Mouse (Mus musculus): ENCODE measurements around the gene Tekt3.

Gene Tekt3

DNA sequence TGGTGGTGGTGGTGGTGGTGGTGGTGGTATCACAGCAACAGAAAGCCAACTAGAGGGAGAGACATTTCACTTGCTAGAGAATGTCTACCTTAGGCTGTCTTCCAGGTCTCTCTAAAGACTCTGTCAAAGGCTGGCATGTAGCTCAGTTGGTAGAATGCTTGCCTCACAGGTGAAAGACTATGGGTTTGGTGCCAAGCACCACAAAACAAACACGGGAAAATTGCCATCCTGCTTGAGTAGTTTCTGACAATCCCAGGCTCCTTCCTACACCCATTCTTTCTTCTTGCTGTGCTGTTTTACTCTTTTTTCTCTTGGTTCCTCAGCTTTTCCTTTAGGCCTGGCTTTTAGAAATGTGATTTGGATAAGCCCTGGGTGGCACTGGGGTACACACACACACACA lies 5.1 kb downstream of the Tekt3 start:
- no peak for DNase-seq

- no peak for DNase-seq
These were observed 8.6 kb downstream of the Tekt3 start for GRCm38 (mm10) chr11:63070081-63070480.

DNA sequence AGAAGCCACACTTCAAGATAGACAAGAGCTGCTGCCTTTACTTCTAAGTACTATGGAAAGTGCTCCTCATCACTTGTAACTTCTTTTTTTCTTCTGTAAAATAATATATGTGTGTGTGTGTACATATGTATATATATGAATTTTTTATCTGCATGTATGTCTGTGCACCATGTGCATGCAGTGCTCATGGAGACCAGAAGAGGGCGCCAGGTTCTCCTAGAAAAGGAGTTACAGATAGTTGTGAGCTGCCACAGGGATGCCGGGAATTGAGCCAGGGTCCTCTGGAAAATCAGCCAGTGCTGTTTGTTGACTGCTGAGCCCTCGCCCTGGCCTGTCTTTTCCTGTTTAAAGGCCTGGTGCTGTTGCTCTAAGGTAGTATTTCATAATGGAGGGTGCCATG lies 23.1 kb downstream of the Tekt3 start:
- peak; percentile 12 for DNase-seq

GRCm38 (mm10) chr11:63088672-63089071 lies 27.2 kb downstream of the Tekt3 start:
- no peak for DNase-seq

- DNase-seq, result no peak
These were observed 28.8 kb downstream of the Tekt3 start for GRCm38 (mm10) chr11:63090210-63090609.

DNA sequence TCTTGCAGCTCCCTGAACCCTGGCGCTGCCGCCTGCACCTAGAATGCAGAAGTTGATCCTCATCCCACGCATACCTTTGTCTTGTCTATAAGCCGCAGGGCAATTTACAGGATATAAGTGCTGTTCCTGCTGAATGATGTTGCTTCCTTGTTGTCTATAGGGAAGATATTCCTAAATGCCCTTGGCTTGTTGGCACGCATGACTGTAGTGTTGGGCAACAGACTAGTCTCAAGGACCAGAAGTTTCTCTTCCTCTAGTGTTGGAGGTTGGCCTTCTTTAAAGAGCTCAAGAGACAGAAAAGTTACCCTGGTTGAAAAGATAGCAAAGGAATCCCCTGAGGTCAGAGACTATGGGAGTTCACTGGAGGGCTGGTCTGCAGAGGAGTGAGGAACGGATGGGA lies 29.5 kb downstream of the Tekt3 start:
- no peak for DNase-seq

- no peak for DNase-seq
These were observed 30.8 kb downstream of the Tekt3 start for GRCm38 (mm10) chr11:63092271-63092670.

DNA sequence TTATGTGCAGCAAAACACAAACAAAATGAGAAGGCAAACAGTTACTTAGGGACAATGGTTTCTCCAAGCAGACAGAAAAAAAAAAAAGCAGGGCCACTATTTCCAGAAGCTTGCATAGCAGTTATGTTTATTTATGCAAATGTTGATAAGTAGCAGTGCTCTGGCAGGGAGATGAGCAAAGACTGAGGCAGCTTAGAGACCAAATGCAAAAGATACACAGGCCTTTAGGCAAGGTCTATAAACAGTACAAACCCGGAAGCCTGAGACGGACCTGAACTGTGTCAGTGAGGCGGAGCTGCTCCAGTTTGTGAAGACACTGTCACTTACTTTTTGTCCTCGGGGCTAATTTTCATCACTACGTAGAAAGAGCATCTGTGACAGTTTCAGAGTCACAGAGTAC lies 32.1 kb downstream of the Tekt3 start:
- DNase-seq, result no peak

DNA sequence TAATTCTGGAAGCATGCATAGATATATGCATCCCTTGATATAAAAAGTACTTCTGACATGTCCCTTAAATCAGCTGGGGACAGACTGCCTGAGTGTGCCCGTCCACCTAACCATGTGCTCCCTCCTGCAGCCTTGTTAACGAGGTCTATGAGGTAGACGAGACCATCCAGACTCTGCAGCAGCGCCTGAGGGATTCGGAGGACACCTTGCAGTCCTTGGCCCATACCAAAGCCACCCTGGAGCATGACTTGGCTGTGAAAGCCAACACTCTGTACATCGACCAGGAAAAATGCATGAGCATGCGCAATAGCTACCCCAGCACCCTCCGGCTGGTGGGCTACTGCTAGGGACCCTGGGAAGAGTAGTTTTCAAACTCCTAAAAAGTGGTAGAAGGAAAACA lies 33.0 kb downstream of the Tekt3 start:
- no peak for DNase-seq

DNA sequence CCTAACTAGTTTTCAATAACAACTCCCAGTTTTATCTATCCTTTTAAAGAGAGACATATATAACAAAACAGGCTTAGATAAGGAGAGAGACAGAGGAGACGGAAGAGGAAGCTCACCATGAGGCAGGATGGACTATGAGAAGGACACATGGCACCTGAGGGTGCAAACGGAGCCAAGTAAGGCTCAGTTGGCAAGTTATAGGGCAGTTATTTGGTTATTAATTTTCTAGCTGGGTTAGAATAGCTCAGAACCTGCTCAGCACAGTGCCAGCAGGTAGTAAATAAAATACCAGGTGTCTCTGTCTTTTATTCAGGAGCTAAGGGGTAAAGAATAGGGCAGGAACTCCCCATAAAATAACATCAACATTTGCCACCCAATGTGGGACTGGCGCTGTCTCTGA lies 36.6 kb downstream of the Tekt3 start:
- DNase-seq, result no peak

DNA sequence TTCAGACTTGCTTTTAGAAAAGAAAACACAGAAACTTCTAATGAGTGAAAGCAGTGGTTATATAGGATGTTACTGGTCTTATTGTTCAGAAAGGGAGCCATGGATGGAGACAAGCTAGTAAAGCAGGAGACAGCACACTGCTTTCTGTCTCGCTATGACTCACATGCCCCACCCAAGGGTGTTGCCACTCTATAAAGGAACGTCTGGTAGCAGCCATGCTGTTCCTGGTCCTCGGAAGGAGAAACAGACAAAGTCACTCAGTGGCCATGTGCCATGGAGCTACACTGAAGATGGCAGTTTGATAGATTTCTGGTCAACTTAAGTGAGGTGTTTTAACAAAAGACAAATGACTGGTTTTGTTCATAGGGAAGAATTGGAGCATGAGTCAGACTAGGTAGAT lies 37.9 kb downstream of the Tekt3 start:
- DNase-seq, result no peak

DNA sequence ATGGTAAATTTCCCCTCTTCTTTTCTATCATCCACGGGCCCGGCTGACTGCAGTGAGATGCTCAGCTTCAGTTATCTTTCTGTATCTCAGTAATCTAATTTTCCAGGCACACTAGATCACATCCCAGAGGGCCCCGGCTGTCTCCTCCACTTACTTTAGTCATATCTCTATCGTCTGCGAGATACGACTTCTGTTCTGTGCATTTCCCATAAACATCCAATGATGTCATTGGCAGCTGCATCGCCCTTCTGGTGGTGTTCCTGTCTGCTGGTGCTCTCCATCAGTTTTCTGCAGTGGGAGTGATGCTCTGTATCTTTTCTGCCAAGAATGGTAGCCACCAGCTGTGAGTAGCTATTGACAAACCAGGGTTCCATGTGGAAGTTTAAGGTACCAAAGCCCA lies 41.8 kb downstream of the Tekt3 start:
- no peak for DNase-seq

- no peak for DNase-seq
These were observed 42.6 kb downstream of the Tekt3 start for GRCm38 (mm10) chr11:63104026-63104425.

DNA sequence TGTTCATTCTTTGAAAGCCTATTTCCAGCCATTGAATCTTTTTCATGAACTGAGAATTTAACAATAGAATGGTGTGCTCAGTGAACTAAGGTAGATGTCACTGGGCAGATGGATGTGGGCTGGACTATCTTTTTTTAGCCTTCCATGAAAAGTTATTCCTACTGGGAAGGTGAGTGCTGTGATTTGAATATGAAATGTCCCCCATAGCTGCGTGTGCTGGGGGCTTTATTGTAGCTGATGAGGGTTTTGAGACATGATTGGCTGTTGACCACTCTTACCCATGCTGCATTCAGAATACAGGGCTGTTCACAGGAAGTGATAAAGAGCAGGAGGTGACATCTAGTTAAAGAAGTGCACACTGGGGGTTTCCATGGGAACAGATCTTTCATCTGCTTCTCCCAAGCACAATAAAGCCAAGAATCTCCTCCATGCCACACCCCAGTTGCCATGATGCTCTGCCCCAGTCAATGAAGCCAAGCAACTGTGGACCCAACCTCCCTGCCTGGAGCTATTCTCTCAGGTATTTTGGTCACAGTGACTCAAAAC lies 47.8 kb downstream of the Tekt3 start:
- DNase-seq, result no peak

DNA sequence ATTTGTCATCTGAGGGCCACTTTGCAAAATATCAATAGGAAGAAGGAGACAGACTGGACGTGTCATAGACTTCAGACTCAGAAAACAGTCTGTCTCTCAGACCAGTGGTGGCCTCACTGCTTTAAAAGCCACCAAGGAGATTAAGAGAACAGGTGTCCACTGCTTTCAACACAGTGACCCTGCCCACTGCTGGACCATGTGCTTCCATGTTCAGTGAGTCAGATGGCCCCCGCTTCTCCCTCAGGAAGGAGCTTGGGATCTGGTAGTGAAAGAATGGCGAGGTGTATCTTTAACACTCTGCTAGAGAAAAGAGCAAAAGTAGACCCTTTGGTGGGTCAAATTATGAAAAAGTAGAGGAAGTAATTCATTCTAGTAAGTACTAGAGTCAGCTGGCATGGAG lies 48.9 kb downstream of the Tekt3 start:
- no peak for DNase-seq

DNA sequence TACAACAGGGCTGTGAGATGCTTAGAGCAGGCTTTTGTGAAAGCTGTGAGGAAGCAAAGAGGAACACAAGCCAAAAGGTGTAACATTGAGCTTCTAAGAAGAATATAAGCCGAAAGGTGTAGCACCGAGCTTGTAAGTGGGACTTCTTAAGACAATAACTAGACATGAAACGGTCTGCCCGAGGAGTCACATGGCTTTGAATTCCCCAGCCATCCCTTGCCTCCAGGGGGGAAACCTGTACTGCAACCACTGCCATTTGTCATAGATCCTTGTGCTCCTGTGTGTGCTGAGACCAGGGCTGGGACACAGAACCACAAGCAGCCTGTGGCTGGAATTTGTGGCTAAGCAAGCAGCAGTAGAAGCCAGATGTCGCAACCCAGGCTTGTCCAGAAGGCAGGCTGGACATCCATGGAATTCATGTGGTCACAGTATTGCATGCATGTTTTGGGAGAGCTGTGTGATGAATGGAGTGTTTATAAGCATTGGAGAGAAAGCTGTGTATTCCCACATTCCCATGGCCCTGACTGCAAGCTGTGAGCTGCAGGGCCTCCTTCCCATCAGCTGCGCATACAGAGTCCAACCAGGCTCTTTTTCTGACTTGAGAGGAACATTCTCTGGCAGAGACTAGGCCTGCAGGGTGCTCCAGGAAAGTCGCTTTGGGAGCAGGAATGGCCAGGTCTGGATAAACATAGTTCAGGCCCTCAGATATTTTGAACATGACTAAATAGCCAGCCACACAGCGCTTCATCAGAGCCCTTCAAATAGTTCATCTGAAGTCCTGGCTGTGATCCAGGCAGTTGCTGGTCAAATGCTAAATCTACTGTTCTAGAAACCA lies 53.6 kb downstream of the Tekt3 start:
- DNase-seq, result no peak

GRCm38 (mm10) chr11:63116652-63117051 lies 55.2 kb downstream of the Tekt3 start:
- no peak for DNase-seq

- DNase-seq, result no peak
These were observed 55.8 kb downstream of the Tekt3 start for GRCm38 (mm10) chr11:63117266-63117665.

DNA sequence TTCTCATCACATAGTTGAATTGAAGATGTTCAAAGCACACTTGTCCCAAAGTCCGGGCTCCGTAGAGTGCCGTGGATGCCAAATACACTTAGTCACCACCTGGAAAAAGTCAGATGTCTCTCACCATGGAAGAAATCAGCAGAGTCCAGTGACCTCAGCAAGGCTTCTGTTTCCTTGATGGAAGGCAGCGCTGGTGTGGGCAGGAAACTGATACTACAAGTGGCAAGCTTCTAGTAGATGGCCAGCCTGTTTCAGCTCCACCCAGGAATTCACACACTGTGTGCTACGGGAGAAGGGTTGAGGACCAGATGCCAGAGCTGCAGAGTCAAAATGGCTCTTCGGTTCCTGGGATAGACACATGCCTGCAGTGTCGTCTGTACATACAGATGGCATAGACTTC lies 58.3 kb downstream of the Tekt3 start:
- no peak for DNase-seq

DNA sequence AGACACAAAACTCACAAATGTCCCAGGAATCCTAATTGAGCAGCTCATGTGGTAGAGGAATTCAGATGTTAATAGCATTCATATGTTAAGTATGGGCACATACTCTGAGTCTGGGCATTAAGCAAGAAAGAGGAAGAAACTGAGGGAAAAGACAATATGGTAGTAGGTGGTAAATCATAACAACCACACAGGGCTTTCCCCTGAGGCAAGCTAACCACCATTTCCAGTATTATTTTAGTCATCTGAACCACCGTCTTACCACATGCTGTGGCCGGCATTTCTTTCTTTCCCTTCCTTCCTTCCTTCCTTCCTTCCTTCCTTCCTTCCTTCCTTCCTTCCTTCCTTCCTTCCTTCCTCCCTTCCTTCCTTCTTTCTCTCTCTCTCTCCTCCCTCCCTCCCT lies 60.8 kb downstream of the Tekt3 start:
- no peak for DNase-seq

- DNase-seq, result no peak
These were observed 61.4 kb downstream of the Tekt3 start for GRCm38 (mm10) chr11:63122776-63123350.

DNA sequence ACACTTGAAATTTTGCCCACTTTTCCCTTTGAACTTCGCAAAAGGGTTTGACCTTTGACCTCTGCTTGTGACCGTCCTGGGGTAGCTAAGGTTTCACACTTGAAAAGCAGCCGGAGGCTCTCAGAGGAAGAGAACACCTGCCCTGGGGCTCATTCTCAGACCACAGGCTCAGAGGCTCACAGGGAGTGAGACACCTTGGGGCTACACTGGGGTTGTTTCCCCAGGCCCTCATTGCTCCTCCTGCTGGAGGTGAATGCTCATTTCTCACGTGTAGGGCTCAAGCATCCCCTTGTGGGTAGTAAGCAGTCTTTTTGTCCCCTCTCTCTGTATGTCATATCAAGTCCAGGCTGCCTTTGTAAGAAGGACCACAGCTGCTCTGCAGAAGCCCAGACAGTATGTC lies 62.9 kb downstream of the Tekt3 start:
- DNase-seq, result peak; percentile 20

DNA sequence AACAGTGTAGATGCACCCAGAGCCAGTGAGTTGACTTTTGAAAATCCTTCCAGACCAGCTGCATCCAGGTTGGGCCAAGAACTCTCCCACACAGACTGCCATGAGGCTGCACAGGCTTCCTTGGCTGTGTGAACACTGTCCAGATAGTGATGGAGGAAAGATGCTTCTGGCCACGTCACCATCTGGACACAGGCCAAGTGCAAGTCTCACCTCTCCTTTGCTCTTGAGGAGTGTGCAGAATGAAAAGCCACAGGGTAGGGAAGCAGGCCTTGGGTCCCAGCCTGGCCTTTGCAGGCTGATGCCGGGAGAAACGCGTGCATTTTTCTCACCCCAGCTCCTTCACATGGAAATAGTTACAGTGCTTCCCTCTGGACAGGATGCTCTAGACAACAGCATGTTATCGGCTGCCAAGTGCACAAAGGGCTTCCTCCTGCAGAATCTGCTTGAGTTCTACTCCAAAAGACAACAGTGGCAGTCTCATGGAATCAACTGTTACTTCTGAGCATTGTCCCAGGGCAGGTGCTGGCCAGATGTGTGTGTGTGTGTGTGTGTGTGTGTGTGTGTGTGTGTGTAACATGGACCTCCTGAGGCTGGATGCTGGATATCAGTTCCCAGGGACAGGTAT lies 64.5 kb downstream of the Tekt3 start:
- no peak for DNase-seq

- DNase-seq, result no peak
These were observed 65.5 kb downstream of the Tekt3 start for GRCm38 (mm10) chr11:63126976-63127375.

Measured in thymus, postnatal 4 days (tissue).